Mouse (Mus musculus) kidney, postnatal 10 days (tissue): ENCODE measurements around the gene Tmem39a.

Source experiments
- DNase-seq: peaks from one replicate; pipeline ENCODE4 v3.0.0; 2021; ENCODE audit warnings: mixed read lengths

Gene Tmem39a

GRCm38 (mm10) chr16:38558221-38558748 lies at the start of gene Tmem39a:
Gene Tmem39a (plus strand): TSS chr16:38558698.
- no peak for DNase-seq

DNA sequence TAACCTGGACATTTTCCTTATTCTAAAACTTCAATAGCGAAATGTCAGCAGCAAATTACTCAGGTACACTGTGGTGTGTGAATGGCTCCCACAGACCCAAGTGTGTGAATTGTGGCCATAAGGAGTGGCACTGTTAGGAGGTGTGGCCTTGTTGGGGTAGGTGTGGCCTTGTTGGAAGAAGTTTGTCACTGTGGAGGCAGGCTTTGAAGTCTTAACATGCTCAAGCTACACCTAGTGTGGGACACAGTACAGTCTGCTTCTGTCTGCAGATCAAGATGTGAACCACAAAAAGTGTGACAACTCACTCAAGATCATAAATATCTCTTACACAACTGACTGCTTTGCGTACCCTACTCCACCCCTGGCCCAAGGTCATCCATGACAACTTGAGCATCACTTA lies 47.7 kb upstream of the Tmem39a start:
- no peak for DNase-seq

GRCm38 (mm10) chr16:38519140-38519539 lies 39.4 kb upstream of the Tmem39a start:
- DNase-seq = no peak

DNA sequence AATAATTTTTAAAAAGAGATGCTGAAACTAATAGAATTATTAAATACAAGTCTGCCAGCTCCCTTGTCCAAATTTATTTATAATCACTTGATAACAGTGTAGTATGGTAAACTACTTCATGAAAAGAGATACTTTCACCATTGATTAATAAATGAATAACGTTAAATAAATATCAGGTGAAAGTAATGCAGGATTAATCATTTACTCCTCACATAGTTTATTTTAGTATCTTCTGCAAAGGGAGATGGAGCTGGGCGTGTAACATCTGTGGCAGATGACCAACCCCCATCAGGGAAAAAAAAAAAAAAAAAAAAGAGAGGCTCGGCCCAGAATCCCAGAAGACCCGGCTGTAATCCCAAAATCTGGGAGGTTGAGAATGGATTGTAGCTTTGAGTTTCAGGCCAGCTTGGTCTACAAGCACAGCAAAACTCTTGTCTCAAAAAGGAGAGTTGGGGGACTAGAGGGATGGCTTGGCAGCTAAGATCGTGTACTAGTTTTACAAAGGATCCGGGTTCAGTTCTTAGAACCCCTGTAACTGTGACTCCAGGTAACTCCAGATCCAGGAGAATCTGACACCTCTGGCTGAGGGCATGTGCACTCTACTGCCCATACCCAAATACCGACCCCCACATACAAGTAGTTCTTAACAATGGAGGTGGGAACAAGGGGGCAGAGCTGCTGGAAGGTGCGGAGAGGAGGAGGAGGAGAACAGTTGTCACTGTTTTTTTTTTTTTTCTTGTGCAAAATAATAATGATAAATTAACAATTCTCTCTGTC lies 37.1 kb upstream of the Tmem39a start:
- DNase-seq = no peak

DNA sequence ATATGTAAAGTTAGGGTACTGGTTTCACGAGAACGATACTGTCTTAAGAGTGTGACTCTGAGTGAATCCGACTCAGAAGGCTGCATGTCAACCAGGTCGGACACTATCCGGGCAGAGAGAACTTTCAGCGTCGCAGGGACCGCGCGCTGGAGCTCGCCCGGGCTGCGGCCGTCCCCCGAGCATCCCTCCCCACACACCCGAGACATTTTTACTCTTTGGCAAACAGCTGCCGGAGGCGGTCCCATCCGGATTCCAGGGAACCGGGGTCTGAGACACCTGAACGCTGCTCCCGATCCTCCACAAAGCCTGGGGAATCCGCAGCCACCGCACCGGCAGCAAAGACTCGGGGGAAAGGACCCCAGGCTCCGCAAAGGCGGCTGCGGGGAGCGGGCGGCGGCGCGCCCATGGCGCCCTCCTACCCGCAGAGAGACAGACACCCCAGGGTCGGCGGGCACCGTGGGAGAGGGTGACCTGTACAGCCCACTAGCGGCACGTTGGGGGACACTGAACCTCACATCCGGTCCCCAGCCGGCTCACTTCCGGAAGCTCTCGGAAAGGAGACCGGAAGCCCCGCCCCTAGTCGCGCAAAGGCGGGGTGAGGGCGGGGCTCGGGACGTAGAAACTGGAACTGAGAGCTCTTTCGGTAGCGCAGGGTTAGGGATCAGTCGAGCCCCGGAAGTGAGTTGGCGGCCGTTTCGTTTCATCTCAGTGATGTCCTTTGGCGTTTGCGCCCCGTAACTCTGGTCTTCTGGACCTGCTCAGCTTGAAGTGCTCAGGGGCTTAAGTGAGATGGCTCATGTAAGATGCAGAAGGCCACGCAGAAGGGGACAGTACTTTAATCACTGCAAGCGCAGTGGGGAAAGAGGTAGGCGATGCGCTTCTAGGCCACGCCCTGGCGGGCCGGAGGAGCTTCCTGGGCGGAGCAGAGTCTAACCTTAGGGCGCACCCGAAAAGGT lies 36.1 kb upstream of the Tmem39a start, which contains the start of gene Timmdc1:
Timmdc1 (minus strand) TSS at position 535 of the 956 bp plus-strand sequence.
- peak; percentile 97 for DNase-seq

GRCm38 (mm10) chr16:38526264-38526663 lies 32.2 kb upstream of the Tmem39a start:
- DNase-seq = no peak

DNA sequence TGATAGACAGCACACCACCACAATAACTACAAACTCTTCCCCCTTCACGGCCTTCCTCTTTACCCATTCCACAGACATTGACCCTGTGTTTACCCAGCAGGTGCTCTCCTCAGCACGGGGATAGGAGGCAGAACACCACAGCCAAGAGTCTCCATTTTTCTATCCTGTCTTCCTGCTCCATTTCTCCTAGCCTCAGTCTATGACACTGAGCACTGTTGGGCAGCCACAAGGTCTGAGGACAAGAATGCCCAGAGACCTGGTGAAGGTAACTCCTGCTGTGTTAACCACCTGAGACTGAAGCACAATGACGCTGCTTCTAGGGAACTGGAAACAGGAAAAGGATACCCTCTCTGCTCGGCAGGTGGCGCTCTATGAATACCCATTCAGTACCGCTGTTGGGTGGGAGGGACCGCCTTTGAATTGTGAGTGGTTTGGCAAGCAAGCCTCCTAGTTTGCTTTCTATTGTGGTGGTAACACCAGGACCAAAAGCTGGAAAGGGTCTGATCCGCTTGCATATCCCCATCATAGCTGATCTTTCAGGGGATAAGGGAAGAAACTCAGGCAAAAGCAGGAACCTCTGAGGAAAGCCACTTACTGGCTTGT lies 21.9 kb upstream of the Tmem39a start:
- peak; percentile 87 for DNase-seq

DNA sequence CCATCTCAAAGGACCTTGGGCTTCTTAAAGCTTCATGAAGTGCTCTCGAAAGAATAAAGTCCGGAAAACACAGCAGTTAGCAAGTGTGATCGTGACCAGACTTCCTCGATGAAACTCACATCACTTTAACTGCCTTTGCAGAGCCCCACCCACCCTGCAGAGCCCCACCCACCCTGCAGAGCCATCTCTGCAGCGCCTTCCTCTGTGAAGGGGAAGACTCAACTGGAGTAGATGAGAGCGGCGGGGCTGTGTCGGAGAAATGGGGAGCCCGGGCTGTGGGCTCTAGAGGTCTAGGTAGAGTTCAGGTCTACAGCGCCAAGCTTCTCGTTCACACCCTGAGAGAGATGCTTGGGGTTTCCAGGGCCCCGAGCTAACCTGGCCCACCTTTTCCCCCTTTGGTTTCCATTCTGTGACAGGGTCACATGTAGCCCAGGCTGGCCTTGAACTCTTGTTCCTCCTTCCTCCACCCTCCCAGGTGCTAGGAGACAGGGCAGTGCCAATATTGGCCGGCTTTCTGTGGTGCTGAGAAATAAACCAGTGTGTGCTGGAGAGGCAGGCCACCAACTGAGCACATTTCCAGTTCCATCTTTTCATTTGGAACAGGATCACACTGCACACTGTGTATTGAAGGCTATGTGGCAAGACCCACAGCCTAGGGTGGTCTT lies 19.6 kb upstream of the Tmem39a start:
- DNase-seq = no peak

DNA sequence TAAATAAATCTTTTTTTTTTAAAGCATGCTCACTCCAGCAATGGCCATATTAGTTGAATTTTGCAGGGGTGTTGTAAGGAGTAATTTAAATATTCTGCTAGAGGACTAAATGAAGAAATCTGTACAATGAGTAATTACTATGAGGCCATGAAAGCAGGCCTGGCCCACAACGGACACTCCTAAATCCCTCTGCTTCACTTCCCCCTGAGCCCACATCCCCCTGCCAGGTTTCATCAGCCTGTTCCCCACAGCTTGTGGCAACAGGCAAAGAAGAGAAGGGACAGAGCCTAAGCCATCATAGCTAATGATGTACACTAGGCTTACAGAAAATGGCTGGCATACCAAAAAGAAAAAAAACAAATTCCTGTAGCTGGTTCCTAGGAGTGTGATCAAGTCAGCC lies 10.5 kb upstream of the Tmem39a start:
- no peak for DNase-seq

DNA sequence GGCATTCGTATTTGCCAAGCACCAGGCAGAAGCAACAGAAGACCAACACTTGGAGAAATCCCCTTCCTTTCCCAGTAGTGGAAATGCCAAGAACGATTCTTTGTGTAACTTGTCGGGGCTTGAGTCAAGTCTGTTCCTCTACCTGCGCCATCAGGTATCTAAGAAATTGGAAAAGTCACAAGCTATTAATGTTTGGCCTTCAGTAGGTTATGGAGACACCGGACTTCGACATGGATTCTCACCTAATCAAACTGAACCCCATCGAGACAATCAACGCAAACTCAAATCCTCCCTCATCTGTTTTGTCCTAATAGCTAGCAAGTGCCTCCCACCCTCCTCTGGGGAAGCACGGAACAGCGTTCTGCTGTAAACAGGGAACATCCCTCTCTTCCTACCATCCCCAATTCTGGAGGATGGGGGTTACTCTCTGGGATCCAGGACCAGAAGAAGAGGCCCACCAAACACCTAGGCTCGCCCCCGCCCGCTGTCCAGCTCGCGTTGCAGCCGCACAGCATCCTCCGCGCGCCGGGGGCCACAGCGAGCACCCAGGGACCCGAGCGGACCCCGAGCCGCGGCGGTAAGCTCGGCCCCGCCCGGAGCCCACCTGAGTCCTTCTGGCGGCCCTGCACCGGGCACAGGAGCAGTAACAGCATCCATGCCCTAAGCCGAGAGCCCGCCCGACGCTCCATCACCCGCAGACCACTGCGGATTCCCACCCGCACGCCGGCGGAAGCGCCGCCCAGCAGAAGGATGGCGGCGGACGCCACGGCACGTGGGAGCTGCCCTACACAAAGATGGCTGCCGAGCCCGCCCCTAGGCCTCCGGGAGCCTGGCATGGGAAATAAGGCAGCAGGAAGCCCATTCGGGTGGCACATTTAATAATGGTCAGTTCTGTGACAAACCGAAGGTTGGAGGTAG lies 8.8 kb upstream of the Tmem39a start, which contains the start of gene Poglut1:
Poglut1 (minus strand) TSS at position 780 of the 918 bp plus-strand sequence.
- peak; percentile 88 for DNase-seq

GRCm38 (mm10) chr16:38555988-38556387 lies 2.5 kb upstream of the Tmem39a start:
- DNase-seq = no peak

GRCm38 (mm10) chr16:38562131-38562967 lies 3.9 kb downstream of the Tmem39a start:
- peak; percentile 98 for DNase-seq

GRCm38 (mm10) chr16:38562968-38563327 lies 4.5 kb downstream of the Tmem39a start:
- no peak for DNase-seq

- DNase-seq = no peak
Observed at GRCm38 (mm10) chr16:38563516-38563915, 5.0 kb downstream of the Tmem39a start.

- no peak for DNase-seq
Observed at GRCm38 (mm10) chr16:38568192-38568591, 9.7 kb downstream of the Tmem39a start.

GRCm38 (mm10) chr16:38571481-38571880 lies 13.0 kb downstream of the Tmem39a start:
- no peak for DNase-seq

GRCm38 (mm10) chr16:38584761-38585160 lies 26.3 kb downstream of the Tmem39a start:
- DNase-seq = no peak

GRCm38 (mm10) chr16:38585186-38585585 lies 26.7 kb downstream of the Tmem39a start:
- DNase-seq = no peak

- no peak for DNase-seq
Observed at GRCm38 (mm10) chr16:38587163-38587562, 28.7 kb downstream of the Tmem39a start.

DNA sequence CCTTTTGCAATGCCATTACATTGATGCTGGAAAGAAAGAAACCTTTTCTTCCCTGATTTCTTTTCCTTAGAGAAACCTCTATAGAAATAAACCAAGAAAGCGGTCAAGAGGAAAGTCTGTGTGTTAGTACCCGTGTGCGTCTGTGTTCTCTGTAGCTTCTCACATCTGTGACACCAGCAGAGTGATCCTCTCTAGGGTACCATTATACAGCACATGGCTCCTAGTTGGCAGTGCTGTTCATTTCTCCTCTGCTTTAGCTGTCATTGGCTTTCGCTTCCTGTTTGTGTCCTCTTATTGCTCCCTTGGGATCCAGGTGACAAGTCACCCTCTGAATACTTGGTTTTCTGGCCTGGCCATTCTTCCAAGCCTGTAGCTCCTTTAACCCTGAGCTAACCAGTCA lies 29.1 kb downstream of the Tmem39a start:
- no peak for DNase-seq
